Mouse (Mus musculus) kidney, adult 2 months (tissue): ENCODE measurements around the gene Olfr70.

Experiments used
- CTCF ChIP-seq: fragments of 200-500 bp; conservative IDR thresholded peaks from 2 replicates; pipeline ENCODE4 v1.5.1; 2011; ENCODE audit warnings: low read depth, mild to moderate bottlenecking, control low read depth, low read length, moderate library complexity, mixed read lengths; ENCODE audit not compliant: insufficient read depth, insufficient read length
- POLR2A ChIP-seq: fragments of 200-500 bp; IDR thresholded peaks from one replicate; pipeline ENCODE4 v1.6.1; 2011; ENCODE audit warnings: low read depth, low read length, control low read depth

DNA sequence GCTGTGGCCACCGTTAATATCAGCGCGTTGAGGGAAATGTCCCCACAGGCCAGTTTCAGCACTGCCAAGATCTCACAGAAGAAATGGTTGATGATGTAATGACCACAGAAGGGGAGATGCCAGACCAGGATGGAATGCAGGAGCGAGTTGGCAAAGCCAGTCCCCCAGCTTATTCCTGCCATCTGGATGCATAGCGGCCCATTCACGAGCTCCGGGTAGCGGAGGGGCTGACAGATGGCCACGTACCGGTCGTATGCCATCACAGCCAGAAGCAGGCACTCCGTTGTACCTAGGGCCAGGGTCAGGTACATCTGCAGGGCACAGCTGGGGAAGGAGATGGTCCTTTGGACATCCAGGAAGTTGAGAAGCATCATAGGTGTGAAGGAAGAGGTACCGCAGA is 4.0 kb downstream of the Olfr70 start:
- TF ChIP-seq CTCF, result no peak
- TF ChIP-seq POLR2A, result no peak
